Mouse (Mus musculus): ENCODE results near the gene Bicc1. TPM values are rescaled to one million over a fixed set of nuclear protein-coding genes. Genes with fewer than 3 reads are reported as not detected.

Gene Bicc1
- polyA plus RNA-seq, 1 experiment from 2014 or later, result 40.7 TPM

DNA sequence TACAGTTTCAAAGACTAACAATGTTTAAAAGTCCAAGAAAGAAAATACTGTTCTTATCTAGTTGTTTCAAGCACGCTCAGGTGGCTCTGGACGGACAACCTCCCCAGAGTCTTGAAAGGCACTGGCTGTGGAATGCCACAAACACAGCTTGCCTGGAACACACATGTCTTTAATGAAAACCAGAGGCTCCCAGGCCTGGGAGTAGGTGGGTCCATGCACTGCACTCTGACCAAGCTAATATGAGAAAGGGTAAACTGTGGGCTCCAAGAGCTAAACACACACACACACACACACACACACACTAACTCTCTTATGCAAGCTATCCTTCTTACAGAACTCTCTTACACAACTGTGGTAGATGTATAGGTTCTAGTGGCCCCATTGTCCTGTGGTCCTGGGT, 99.2 kb downstream of the Bicc1 start:
- Histone ChIP-seq H3K9ac (ENCODE audit: low read depth, low read length) (no peak overlapping the region), H3K4me2 (replicated peaks; ENCODE audit: low read depth, low read length) (no peak overlapping the region), H3K9me3 (ENCODE audit: control insufficient read depth, low read length) (no peaks in the 10 kb centered on the region), H3K27me3 (ENCODE audit: control insufficient read depth, insufficient read depth, low read length) (no peaks in the 10 kb centered on the region), H3K27ac (ENCODE audit: low read depth, low read length) (no peak overlapping the region), H3K36me3 (ENCODE audit: control insufficient read depth, insufficient read depth, low read length) (no peaks in the 10 kb centered on the region), H3K4me3 (ENCODE audit: low read length) (no peak overlapping the region), H3K4me1 (ENCODE audit: control insufficient read depth, insufficient read depth, low read length) (0 out of 2 replicates have a peak, but pooled peaks cover 7% of the 10 kb centered on the region)
- 60% methylated on average over 2 of the region's 2 CpGs for WGBS
- ATAC-seq (ENCODE audit: low FRiP score, low TSS enrichment), result no peak

- Histone ChIP-seq H3K4me3 (ENCODE audit: low read length) (no peak overlapping the region), H3K9me3 (ENCODE audit: control insufficient read depth, low read length) (no peaks in the 10 kb centered on the region), H3K27ac (ENCODE audit: low read depth, low read length) (no peak overlapping the region), H3K9ac (ENCODE audit: low read depth, low read length) (no peak overlapping the region), H3K36me3 (ENCODE audit: control insufficient read depth, insufficient read depth, low read length) (no peaks in the 10 kb centered on the region), H3K27me3 (ENCODE audit: control insufficient read depth, insufficient read depth, low read length) (no peaks in the 10 kb centered on the region), H3K4me1 (ENCODE audit: control insufficient read depth, insufficient read depth, low read length) (0 out of 2 replicates have a peak, but pooled peaks cover 7% of the 10 kb centered on the region), H3K4me2 (replicated peaks; ENCODE audit: low read depth, low read length) (no peak overlapping the region)
- WGBS, result 44% methylated on average over 14 of the region's 14 CpGs
- ATAC-seq (ENCODE audit: low FRiP score, low TSS enrichment), result no peak
Measured at GRCm38 (mm10) chr10:71058616-71059247, 100.8 kb downstream of the Bicc1 start.

GRCm38 (mm10) chr10:71058070-71058469, 101.4 kb downstream of the Bicc1 start:
- Histone ChIP-seq H3K4me3 (ENCODE audit: low read length) (no peak overlapping the region), H3K4me2 (replicated peaks; ENCODE audit: low read depth, low read length) (no peak overlapping the region), H3K27ac (ENCODE audit: low read depth, low read length) (no peak overlapping the region), H3K36me3 (ENCODE audit: control insufficient read depth, insufficient read depth, low read length) (no peaks in the 10 kb centered on the region), H3K9ac (ENCODE audit: low read depth, low read length) (no peak overlapping the region), H3K27me3 (ENCODE audit: control insufficient read depth, insufficient read depth, low read length) (no peaks in the 10 kb centered on the region), H3K9me3 (ENCODE audit: control insufficient read depth, low read length) (no peaks in the 10 kb centered on the region), H3K4me1 (ENCODE audit: control insufficient read depth, insufficient read depth, low read length) (0 out of 2 replicates have a peak, but pooled peaks cover 8% of the 10 kb centered on the region)
- ATAC-seq (ENCODE audit: low FRiP score, low TSS enrichment), result no peak
- 89% methylated on average over 5 of the region's 5 CpGs for WGBS

GRCm38 (mm10) chr10:71052748-71053147, 106.8 kb downstream of the Bicc1 start:
- Histone ChIP-seq H3K9ac (ENCODE audit: low read depth, low read length) (no peak overlapping the region), H3K36me3 (ENCODE audit: control insufficient read depth, insufficient read depth, low read length) (no peaks in the 10 kb centered on the region), H3K27ac (ENCODE audit: low read depth, low read length) (peak overlapping the region; percentile 37; the same call in 1 of the 2 replicates), H3K4me2 (replicated peaks; ENCODE audit: low read depth, low read length) (no peak overlapping the region), H3K4me1 (ENCODE audit: control insufficient read depth, insufficient read depth, low read length) (peaks cover 13% of the 10 kb centered on the region; the same call in 1 of the 2 replicates), H3K4me3 (ENCODE audit: low read length) (no peak overlapping the region), H3K27me3 (ENCODE audit: control insufficient read depth, insufficient read depth, low read length) (no peaks in the 10 kb centered on the region), H3K9me3 (ENCODE audit: control insufficient read depth, low read length) (no peaks in the 10 kb centered on the region)
- ATAC-seq (ENCODE audit: low FRiP score, low TSS enrichment), result peak; percentile 65; the same call in 1 of the 2 replicates
- 41% methylated on average over 9 of the region's 9 CpGs for WGBS

GRCm38 (mm10) chr10:71052208-71052607, 107.3 kb downstream of the Bicc1 start:
- peaks cover 11% of the 10 kb centered on the region; the same call in 1 of the 2 replicates for H3K4me1 ChIP-seq (ENCODE audit: control insufficient read depth, insufficient read depth, low read length)
- no peak overlapping the region for H3K4me3 ChIP-seq (ENCODE audit: low read length)
- WGBS, result 73% methylated on average over 7 of the region's 7 CpGs
- H3K9me3 ChIP-seq (ENCODE audit: control insufficient read depth, low read length), result no peaks in the 10 kb centered on the region
- ATAC-seq (ENCODE audit: low FRiP score, low TSS enrichment), result no peak
- H3K27me3 ChIP-seq (ENCODE audit: control insufficient read depth, insufficient read depth, low read length), result no peaks in the 10 kb centered on the region
- no peak overlapping the region for H3K4me2 ChIP-seq (replicated peaks; ENCODE audit: low read depth, low read length)
- H3K27ac ChIP-seq (ENCODE audit: low read depth, low read length), result no peak overlapping the region; the same call in 1 of the 2 replicates
- no peaks in the 10 kb centered on the region for H3K36me3 ChIP-seq (ENCODE audit: control insufficient read depth, insufficient read depth, low read length)
- no peak overlapping the region for H3K9ac ChIP-seq (ENCODE audit: low read depth, low read length)

- H3K4me3 ChIP-seq (ENCODE audit: low read length), result no peak overlapping the region
- no peaks in the 10 kb centered on the region for H3K9me3 ChIP-seq (ENCODE audit: control insufficient read depth, low read length)
- H3K9ac ChIP-seq (ENCODE audit: low read depth, low read length), result no peak overlapping the region
- H3K4me2 ChIP-seq (replicated peaks; ENCODE audit: low read depth, low read length), result no peak overlapping the region
- H3K36me3 ChIP-seq (ENCODE audit: control insufficient read depth, insufficient read depth, low read length), result no peaks in the 10 kb centered on the region
- no peaks in the 10 kb centered on the region for H3K27me3 ChIP-seq (ENCODE audit: control insufficient read depth, insufficient read depth, low read length)
- peaks cover 11% of the 10 kb centered on the region; the same call in 1 of the 2 replicates for H3K4me1 ChIP-seq (ENCODE audit: control insufficient read depth, insufficient read depth, low read length)
- no peak overlapping the region for H3K27ac ChIP-seq (ENCODE audit: low read depth, low read length)
- WGBS, result 60% methylated on average over 10 of the region's 10 CpGs
- ATAC-seq (ENCODE audit: low FRiP score, low TSS enrichment), result no peak
Measured at GRCm38 (mm10) chr10:71050722-71051333, 108.7 kb downstream of the Bicc1 start.

DNA sequence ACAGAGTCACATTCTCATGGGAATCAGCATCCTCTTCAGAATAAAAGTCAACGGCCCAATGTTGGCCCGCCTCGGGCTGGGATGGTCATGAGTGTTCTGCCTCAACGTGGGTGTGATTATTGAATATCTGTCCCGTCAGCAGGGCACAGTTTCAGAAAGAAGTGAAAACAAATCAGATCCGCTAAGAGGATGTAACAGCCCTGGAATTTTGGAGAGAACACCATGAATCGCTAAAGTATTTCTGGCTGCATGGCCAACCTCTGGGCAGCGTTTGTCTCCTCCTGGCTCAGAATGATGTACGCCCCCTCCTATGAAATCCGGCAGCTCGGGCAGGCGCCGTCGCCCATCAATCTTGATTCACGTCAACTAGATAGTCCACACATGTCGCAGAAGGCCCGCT, 110.2 kb downstream of the Bicc1 start:
- Histone ChIP-seq H3K9me3 (ENCODE audit: control insufficient read depth, low read length) (no peaks in the 10 kb centered on the region), H3K27me3 (ENCODE audit: control insufficient read depth, insufficient read depth, low read length) (no peaks in the 10 kb centered on the region), H3K9ac (ENCODE audit: low read depth, low read length) (no peak overlapping the region), H3K4me1 (ENCODE audit: control insufficient read depth, insufficient read depth, low read length) (peaks cover 11% of the 10 kb centered on the region; the same call in 1 of the 2 replicates), H3K36me3 (ENCODE audit: control insufficient read depth, insufficient read depth, low read length) (0 out of 2 replicates have a peak, but pooled peaks cover 3% of the 10 kb centered on the region), H3K27ac (ENCODE audit: low read depth, low read length) (no peak overlapping the region), H3K4me2 (replicated peaks; ENCODE audit: low read depth, low read length) (no peak overlapping the region), H3K4me3 (ENCODE audit: low read length) (no peak overlapping the region)
- no peak for ATAC-seq (ENCODE audit: low FRiP score, low TSS enrichment)
- 83% methylated on average over 17 of the region's 17 CpGs for WGBS

- H3K27me3 ChIP-seq (ENCODE audit: control insufficient read depth, insufficient read depth, low read length), result no peaks in the 10 kb centered on the region
- no peaks in the 10 kb centered on the region for H3K4me1 ChIP-seq (ENCODE audit: control insufficient read depth, insufficient read depth, low read length)
- H3K27ac ChIP-seq (ENCODE audit: low read depth, low read length), result no peak overlapping the region
- no peak overlapping the region for H3K4me3 ChIP-seq (ENCODE audit: low read length)
- WGBS, result 79% methylated on average over 1 of the region's 1 CpGs
- no peak overlapping the region for H3K9ac ChIP-seq (ENCODE audit: low read depth, low read length)
- 0 out of 2 replicates have a peak, but pooled peaks cover 3% of the 10 kb centered on the region for H3K36me3 ChIP-seq (ENCODE audit: control insufficient read depth, insufficient read depth, low read length)
- ATAC-seq (ENCODE audit: low FRiP score, low TSS enrichment), result no peak
- H3K9me3 ChIP-seq (ENCODE audit: control insufficient read depth, low read length), result no peaks in the 10 kb centered on the region
- H3K4me2 ChIP-seq (replicated peaks; ENCODE audit: low read depth, low read length), result no peak overlapping the region
Measured at GRCm38 (mm10) chr10:71044410-71044809, 115.1 kb downstream of the Bicc1 start.

DNA sequence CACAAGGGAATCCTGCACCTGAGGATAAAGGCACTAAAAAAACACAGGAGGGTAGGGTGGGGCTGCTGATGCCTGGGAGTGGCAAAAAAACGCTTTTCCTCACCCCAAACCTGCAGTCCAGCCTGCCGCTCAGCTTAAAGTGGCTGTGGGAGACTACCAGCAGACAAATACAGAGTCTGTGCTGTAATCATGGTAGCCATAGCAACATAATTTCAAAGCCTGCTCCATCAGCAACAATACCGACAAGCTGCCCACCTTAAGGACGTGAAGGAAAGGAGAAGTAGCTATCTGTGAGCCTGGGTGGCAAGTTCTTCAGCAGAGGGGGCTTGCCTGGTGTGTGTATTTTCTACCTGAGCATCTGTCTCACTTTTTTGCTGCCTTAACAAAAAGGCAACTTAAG, 117.6 kb downstream of the Bicc1 start:
- no peak for ATAC-seq (ENCODE audit: low FRiP score, low TSS enrichment)
- 82% methylated on average over 4 of the region's 4 CpGs for WGBS
- Histone ChIP-seq H3K9me3 (ENCODE audit: control insufficient read depth, low read length) (no peaks in the 10 kb centered on the region), H3K27me3 (ENCODE audit: control insufficient read depth, insufficient read depth, low read length) (no peaks in the 10 kb centered on the region), H3K4me2 (replicated peaks; ENCODE audit: low read depth, low read length) (no peak overlapping the region), H3K27ac (ENCODE audit: low read depth, low read length) (no peak overlapping the region), H3K9ac (ENCODE audit: low read depth, low read length) (no peak overlapping the region), H3K4me1 (ENCODE audit: control insufficient read depth, insufficient read depth, low read length) (no peaks in the 10 kb centered on the region), H3K36me3 (ENCODE audit: control insufficient read depth, insufficient read depth, low read length) (0 out of 2 replicates have a peak, but pooled peaks cover 3% of the 10 kb centered on the region), H3K4me3 (ENCODE audit: low read length) (no peak overlapping the region)

All from kidney, embryonic 14.5 days (tissue).